Mouse (Mus musculus): ENCODE measurements around the gene Ppia. TPM values are rescaled to one million over a fixed set of nuclear protein-coding genes. Genes with fewer than 3 reads are reported as not detected.
"Not testable (repeated sequence)": the region's sequence is repeated elsewhere in the genome, so short reads cannot be mapped to it uniquely, and the experiment has no call there.

Gene Ppia
- total RNA-seq, 2 experiments from 2014 or later, result 1,722 to 2,059 TPM

GRCm38 (mm10) chr11:6420722-6421350 is 5.6 kb downstream of the Ppia start:
- no peak for DNase-seq (ENCODE audit: low spot score in 2 of 2)
- intact Hi-C loops (cut with DNase I), result no loop called here

- no peak for DNase-seq (ENCODE audit: low spot score in 2 of 2)
- intact Hi-C loops (cut with DNase I), result no loop called here
These were observed 14.9 kb downstream of the Ppia start for GRCm38 (mm10) chr11:6430186-6430585.

- intact Hi-C loops (cut with DNase I), result no loop called here
- peak in 1 of 2 experiments; percentile 27 for DNase-seq (ENCODE audit: low spot score in 2 of 2)
These were observed 21.2 kb downstream of the Ppia start for GRCm38 (mm10) chr11:6436442-6436841.

- no peak for DNase-seq (ENCODE audit: low spot score in 2 of 2)
- intact Hi-C loops (cut with DNase I), result no loop called here
These were observed 22.4 kb downstream of the Ppia start for GRCm38 (mm10) chr11:6437667-6438066.

DNA sequence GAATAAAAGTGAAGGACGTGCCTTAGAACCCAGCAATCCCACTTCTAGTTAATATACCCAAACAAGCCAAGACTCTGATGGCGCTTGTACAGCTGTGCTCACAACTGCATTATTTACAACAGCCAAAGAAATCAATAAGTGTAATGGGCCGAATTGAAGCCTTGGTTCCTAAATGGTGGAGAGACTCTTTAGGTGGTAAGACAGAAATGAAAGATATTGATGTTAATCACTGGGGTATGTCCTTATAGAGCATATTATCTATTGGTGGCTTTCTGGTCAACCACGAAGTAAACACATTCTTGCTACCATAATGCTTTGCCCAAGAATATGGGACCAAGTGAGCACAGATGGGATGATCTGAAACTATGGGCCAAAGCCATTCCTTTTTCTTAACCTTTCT is 24.9 kb downstream of the Ppia start:
- DNase-seq (ENCODE audit: low spot score in 2 of 2), result no peak
- intact Hi-C loops (cut with DNase I), result no loop called here

- no peak for DNase-seq (ENCODE audit: low spot score in 2 of 2)
- intact Hi-C loops (cut with DNase I), result no loop called here
These were observed 27.3 kb downstream of the Ppia start for GRCm38 (mm10) chr11:6442566-6442965.

DNA sequence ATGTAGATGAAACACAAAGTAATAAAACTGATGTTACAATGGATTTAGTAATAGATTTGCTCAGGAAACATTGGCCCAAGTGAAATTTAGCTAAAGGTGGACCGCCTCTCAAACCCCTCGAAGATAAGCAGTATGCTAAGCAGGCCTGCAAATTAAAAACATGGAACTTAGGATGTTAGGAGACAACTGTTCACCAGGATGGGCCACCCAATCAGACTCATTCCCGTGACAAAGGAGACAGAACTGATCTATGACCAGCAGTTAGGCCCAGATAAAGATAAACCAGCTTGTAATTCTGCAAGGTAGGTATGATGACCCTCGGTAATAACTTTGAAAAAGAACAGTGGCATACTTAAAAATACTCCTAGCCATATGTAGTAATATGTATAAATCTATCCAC is 27.9 kb downstream of the Ppia start:
- intact Hi-C loops (cut with DNase I), result no loop called here
- no peak for DNase-seq (ENCODE audit: low spot score in 2 of 2)

DNA sequence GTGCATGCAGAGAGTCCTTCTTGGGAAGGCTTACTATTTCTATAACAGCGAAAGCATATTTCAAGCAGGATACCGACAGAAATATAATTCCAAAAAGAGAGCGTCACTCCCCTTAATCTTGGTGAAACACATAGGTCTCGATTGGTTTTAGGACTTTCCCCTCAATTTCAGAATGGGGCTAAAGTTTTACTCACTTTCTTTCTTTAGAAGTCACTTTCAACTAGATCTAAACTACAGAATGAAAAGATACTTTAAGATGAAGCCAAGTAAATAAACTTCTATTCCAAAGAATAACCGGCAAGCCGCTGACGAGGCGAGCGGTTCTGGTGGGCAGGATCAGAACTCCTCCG is 28.5 kb downstream of the Ppia start:
- no peak for DNase-seq (ENCODE audit: low spot score in 2 of 2)
- intact Hi-C loops (cut with DNase I), result no loop called here

DNA sequence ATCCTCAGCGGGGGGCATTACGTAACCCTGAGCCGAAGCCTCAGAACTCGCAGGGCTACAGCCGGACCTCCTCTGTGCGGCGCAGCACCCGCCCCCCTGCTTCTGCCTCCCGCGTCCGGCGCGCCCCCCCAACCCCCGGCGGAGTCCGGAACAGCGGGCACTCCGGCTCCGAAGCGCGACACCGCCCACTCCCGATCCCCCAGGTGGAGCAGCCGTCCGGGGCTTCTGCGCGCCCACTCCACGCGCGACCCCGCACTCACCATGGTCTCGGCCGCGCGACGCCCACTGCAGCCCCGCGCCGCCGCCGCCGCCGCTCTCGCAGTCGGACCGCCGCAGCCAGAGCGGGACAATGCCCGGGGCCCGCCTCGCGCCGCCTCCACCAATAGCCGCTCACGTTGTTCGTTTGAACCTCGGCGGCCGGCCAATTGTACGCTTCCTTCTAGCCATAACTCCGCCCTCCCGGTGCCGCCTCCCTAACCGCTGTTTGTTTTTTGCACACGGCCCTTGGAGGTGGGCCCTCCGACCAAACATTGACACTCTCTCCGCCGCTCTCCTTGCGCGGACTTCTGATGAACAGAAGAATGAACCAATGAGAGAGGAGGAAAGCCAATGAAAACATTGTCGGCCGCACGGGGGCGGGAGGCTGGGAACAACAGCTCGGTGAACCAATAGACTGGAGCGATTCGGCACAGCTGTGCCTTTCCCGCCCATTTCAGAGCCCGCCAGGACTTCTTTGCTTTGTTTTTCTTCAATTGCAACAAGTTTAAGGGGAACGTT is 29.0 kb downstream of the Ppia start, which contains the start of gene H2afv:
H2afv (minus strand) TSS at position 367 of the 777 bp plus-strand sequence.
- DNase-seq (ENCODE audit: low spot score in 2 of 2), result peak; percentile 99 to 100
- intact Hi-C loops (cut with DNase I), result no loop called here

DNA sequence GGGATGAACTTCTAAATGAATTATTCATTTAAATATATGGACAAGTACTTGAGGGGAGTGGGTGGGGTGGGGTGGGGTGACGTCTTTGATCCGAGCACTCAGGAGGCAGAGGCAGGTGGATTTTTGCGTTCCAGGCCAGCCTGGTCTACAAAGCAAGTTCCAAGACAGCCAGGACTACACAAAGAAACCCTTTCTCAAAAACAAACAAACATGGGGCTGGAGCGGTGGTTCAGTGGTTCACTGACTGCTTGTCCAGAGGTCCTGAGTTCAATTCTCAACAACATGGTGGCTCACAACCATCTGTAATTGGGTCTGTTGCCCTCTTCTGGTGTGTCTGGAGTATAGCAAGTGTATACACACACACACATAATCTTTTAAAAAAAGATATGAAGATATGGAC is 30.2 kb downstream of the Ppia start:
- no peak for DNase-seq (ENCODE audit: low spot score in 2 of 2)
- intact Hi-C loops (cut with DNase I), result no loop called here

DNA sequence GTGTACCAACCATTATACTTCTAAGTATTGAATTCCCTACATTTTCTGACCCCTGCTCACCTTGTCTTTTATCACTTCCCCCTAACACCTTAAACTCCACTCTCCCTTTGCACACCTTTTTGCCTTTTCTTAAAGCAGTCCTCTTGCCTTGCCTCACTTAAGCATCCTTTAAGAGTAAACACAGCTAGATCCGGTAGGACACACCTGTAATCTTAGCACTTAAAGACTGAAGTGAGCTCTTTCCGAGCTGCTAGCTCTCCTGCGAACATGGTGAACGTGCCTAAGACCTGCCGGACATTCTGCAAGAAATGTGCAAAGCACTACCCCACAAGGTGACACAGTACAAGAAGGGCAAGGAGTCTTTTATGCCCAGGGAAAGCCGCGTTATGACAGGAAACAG is 30.7 kb downstream of the Ppia start:
- DNase-seq (ENCODE audit: low spot score in 2 of 2), result no peak
- intact Hi-C loops (cut with DNase I), result no loop called here

- intact Hi-C loops (cut with DNase I), result no loop called here
- DNase-seq (ENCODE audit: low spot score in 2 of 2), result no peak
These were observed 32.2 kb downstream of the Ppia start for GRCm38 (mm10) chr11:6447493-6447892.

DNA sequence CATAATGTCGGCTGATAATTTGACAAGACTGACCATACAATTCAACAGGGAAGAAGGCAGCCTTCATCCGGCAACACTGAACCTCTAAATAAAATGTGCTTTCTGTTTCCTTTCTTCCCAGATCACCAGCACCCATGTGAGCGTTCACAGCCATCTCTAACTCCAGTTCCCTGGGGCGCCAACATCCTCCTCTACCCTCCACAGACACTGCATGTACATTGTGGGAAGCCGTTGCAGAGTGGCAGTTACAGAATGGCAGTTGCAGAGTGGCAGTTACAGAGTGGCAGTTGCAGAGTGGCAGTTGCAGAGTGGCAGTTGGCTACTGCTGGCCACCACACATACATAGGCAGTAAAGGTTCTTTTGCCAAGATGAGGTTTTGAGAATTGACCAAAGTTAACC is 32.9 kb downstream of the Ppia start:
- DNase-seq (ENCODE audit: low spot score in 2 of 2); intact Hi-C loops (cut with DNase I): not testable (repeated sequence)

GRCm38 (mm10) chr11:6456083-6456482 is 40.8 kb downstream of the Ppia start:
- no peak for DNase-seq (ENCODE audit: low spot score in 2 of 2)
- intact Hi-C loops (cut with DNase I), result no loop called here

DNA sequence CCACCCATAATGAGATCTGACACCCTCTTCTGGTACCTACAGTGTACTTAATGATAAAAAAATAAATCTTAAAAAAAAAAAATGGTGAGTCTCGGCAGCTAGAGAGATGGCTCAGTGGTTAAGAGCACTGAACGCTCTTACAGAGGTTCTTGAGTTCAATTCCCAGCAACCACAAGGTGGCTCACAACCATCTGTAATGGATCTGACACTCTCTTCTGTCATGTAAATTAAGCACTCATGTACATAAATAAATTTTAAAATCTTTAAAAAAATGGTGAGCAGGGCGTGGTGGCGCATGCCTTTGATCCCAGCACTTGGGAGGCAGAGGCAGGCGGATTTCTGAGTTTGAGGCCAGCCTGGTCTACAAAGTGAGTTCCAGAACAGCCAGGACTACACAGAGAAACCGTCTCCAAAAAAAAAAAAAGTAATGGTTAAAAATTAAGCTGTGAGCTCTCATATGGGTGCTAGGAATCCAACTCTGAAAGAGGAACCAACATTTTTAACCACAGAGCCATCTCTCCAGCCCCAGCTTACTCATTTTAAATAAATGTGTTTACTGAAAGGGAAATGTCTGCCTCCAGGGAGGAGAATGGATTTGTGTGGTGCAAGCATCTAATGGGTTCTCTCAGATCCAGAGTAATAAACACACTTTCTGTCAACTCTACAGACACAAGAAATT is 48.1 kb downstream of the Ppia start:
- intact Hi-C loops (cut with DNase I), result no loop called here

DNA sequence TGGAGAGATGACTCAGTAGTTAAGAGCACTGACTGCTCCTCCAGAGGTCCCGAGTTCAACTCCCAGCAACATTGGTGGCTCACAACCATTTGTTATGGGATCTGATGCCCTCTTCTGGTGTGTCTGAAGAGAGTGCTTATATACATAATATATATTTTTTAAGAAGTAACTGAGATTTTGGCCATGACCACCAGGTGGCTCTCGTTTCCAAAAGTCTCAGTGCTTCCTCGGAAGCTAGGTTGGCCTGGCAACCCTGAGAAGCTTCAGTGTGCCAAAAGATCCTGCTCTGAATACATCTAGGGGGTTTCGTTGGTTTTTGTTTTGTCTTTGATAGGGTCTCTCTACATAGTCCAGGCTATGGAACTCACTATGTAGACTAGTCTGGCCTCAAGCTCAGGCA is 49.9 kb downstream of the Ppia start:
- intact Hi-C loops (cut with DNase I), result no loop called here
- DNase-seq (ENCODE audit: low spot score in 2 of 2), result peak; percentile 37 to 47

More for the DNA sequence above, 48.1 kb downstream of the Ppia start:
- no peak for DNase-seq (ENCODE audit: low spot score in 2 of 2)

DNA sequence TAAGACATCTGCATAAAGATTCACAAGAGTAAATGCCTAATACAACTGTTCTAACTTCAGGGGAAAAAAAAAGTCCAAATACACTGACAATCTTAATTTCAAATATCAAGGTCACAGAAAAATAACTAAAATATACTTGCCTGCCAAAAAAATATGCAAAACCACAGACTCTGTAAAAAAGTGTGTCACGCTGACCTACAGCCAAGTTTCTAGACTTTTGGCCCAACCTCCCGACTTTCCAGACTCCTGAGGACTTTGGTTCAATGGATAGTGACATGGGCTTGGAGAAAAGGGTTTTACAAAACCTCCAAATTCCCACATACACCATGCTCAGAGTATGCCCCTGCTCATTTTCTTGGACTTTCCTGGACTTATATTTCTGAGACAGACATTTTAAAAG is 53.3 kb downstream of the Ppia start:
- intact Hi-C loops (cut with DNase I), result no loop called here
- DNase-seq (ENCODE audit: low spot score in 2 of 2), result no peak
